Mouse (Mus musculus) ES-Bruce4 (cell line): ENCODE results near the gene Gas7. TPM values are rescaled to one million over a fixed set of nuclear protein-coding genes. Genes with fewer than 3 reads are reported as not detected.

Experiments used
- H3K27ac ChIP-seq: 2 replicates; pipeline ENCODE4 v1.5.1; 2012; ENCODE audit warnings: low read length, inconsistent platforms; ENCODE audit not compliant: insufficient read depth
- H3K27me3 ChIP-seq: 2 replicates; pipeline ENCODE4 v1.6.1; 2012; ENCODE audit warnings: mild to moderate bottlenecking, low read length, inconsistent platforms; ENCODE audit not compliant: control insufficient read depth, poor library complexity, insufficient read depth, severe bottlenecking
- H3K36me3 ChIP-seq: 2 replicates; pipeline ENCODE4 v1.6.1; 2012; ENCODE audit warnings: inconsistent platforms, mild to moderate bottlenecking, low read length, moderate library complexity; ENCODE audit not compliant: control insufficient read depth, poor library complexity, insufficient read depth, severe bottlenecking
- H3K4me1 ChIP-seq: one replicate; pipeline ENCODE4 v1.8.1; 2011; ENCODE audit warnings: low read length; ENCODE audit not compliant: control insufficient read depth, insufficient read depth
- H3K4me3 ChIP-seq: 2 replicates; pipeline ENCODE4 v1.5.1; 2011; ENCODE audit warnings: low read depth, mild to moderate bottlenecking, low read length
- H3K9ac ChIP-seq: 2 replicates; pipeline ENCODE4 v1.6.1; 2012; ENCODE audit warnings: low read depth, mild to moderate bottlenecking, inconsistent platforms; ENCODE audit not compliant: poor library complexity, severe bottlenecking
- H3K9me3 ChIP-seq: replicated peaks from 2 replicates; pipeline ENCODE4 v1.6.1; 2012; ENCODE audit warnings: mild to moderate bottlenecking, low read length, inconsistent platforms; ENCODE audit not compliant: control insufficient read depth, poor library complexity, insufficient read depth, severe bottlenecking
- CTCF ChIP-seq: IDR thresholded peaks from one replicate; pipeline ENCODE4 v1.8.1; 2011; ENCODE audit warnings: low read depth, low read length
- EP300 ChIP-seq: IDR thresholded peaks from 2 replicates; pipeline ENCODE4 v1.6.1; 2011; ENCODE audit warnings: low read depth, low read length; ENCODE audit not compliant: insufficient read depth
- POLR2A ChIP-seq: IDR thresholded peaks from one replicate; pipeline ENCODE4 v1.8.1; 2011; ENCODE audit warnings: low read length; ENCODE audit not compliant: insufficient read depth
- polyA plus RNA-seq: library from polyadenylated mRNA; stranded (reverse); fragments of >200 nt; gene quantifications from 2 replicates; pipeline ENCODE4 v1.2.4, GENCODE M21; 2011; ENCODE audit warnings: low read depth; ENCODE audit not compliant: missing spikeins, insufficient read depth, insufficient read length

Gas7 gene
- polyA plus RNA-seq, 1 experiment = 2.3 TPM

DNA sequence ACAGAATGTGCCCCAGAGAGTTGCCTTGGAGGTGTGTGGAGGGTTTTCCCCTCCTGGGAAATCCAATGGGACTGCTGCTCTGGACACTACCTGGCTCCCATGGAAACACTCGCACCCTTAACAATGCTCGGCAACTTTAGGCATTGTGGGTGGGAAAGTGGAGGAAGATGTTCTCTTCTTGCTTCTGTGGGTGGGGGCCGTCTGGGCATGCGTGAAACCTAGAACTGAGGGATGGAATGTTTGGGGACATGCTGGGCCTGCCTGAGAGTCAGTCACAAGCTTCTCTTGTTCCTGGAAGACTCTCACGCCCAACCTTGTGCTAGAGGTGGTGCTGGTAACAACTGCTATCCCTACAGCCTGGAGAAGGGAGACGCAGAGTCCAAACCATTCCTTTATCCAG lies 209.7 kb downstream of the Gas7 start:
- TF ChIP-seq EP300 (no peak), CTCF (no peak), POLR2A (no peak)
- H3K36me3 ChIP-seq = no peaks in the 10 kb centered on the region

DNA sequence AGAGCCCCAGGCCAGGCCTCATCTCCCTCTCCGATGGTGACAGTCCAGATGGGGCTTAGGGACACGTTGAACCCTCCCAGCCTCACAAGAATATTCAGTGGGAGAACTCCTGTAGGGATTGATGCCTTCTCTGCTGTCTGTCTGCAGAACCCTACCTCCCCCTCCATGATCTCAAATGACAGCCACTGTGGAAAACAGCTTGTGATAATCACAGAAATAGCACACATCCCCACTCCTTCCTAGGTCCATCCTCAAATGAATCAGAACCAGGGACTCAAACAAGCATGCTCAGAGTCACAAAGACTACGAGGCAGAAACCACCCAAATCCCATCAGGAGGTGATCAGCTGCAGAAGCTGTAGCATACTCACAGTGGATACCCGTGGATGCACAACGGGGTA lies 210.9 kb downstream of the Gas7 start:
- H3K4me1 ChIP-seq = no peaks in the 10 kb centered on the region
- no peaks in the 10 kb centered on the region for H3K36me3 ChIP-seq

More for the DNA sequence above, 209.7 kb downstream of the Gas7 start:
- Histone ChIP-seq H3K4me1 (no peaks in the 10 kb centered on the region), H3K9ac (no peak overlapping the region), H3K9me3 (no peaks in the 10 kb centered on the region), H3K27ac (no peak overlapping the region), H3K27me3 (no peaks in the 10 kb centered on the region), H3K4me3 (no peak overlapping the region)

GRCm38 (mm10) chr11:67667531-67668332 lies 212.5 kb downstream of the Gas7 start:
- Histone ChIP-seq H3K9me3 (no peaks in the 10 kb centered on the region), H3K27me3 (no peaks in the 10 kb centered on the region), H3K4me3 (no peak overlapping the region), H3K27ac (no peak overlapping the region), H3K4me1 (no peaks in the 10 kb centered on the region), H3K36me3 (no peaks in the 10 kb centered on the region), H3K9ac (no peak overlapping the region)
- no peak for TF ChIP-seq CTCF
- no peak for TF ChIP-seq EP300
- no peak for TF ChIP-seq POLR2A

More for the DNA sequence above, 210.9 kb downstream of the Gas7 start:
- TF ChIP-seq POLR2A (no peak), CTCF (no peak), EP300 (no peak)
- H3K4me3 ChIP-seq = no peak overlapping the region
- no peak overlapping the region for H3K27ac ChIP-seq
- H3K9me3 ChIP-seq = no peaks in the 10 kb centered on the region
- no peaks in the 10 kb centered on the region for H3K27me3 ChIP-seq
- no peak overlapping the region for H3K9ac ChIP-seq

GRCm38 (mm10) chr11:67668460-67669007 lies 213.3 kb downstream of the Gas7 start:
- TF ChIP-seq POLR2A = no peak
- no peak overlapping the region for H3K27ac ChIP-seq
- H3K4me1 ChIP-seq = no peaks in the 10 kb centered on the region
- no peaks in the 10 kb centered on the region for H3K36me3 ChIP-seq
- no peaks in the 10 kb centered on the region for H3K9me3 ChIP-seq
- H3K27me3 ChIP-seq = no peaks in the 10 kb centered on the region
- H3K9ac ChIP-seq = no peak overlapping the region
- no peak overlapping the region for H3K4me3 ChIP-seq

- Histone ChIP-seq H3K9ac (no peak overlapping the region), H3K4me1 (no peaks in the 10 kb centered on the region), H3K4me3 (no peak overlapping the region), H3K27ac (no peak overlapping the region), H3K36me3 (no peaks in the 10 kb centered on the region), H3K9me3 (no peaks in the 10 kb centered on the region), H3K27me3 (no peaks in the 10 kb centered on the region)
- TF ChIP-seq EP300 = no peak
- TF ChIP-seq POLR2A = no peak
- TF ChIP-seq CTCF = no peak
These were observed 214.8 kb downstream of the Gas7 start for GRCm38 (mm10) chr11:67670031-67670430.

GRCm38 (mm10) chr11:67672140-67672539 lies 216.9 kb downstream of the Gas7 start:
- Histone ChIP-seq H3K36me3 (no peaks in the 10 kb centered on the region), H3K27ac (no peak overlapping the region), H3K4me1 (no peaks in the 10 kb centered on the region), H3K9me3 (no peaks in the 10 kb centered on the region), H3K4me3 (no peak overlapping the region), H3K27me3 (no peaks in the 10 kb centered on the region), H3K9ac (no peak overlapping the region)
- no peak for TF ChIP-seq EP300
- no peak for TF ChIP-seq POLR2A
- TF ChIP-seq CTCF = no peak
